Mouse (Mus musculus) gastrocnemius, postnatal 10 days (tissue): ENCODE measurements around the gene Vill. TPM values are rescaled to one million over a fixed set of nuclear protein-coding genes. Genes with fewer than 3 reads are reported as not detected.

ENCODE experiments used
- DNase-seq: peaks from one replicate; pipeline ENCODE4 v3.0.0; 2021; ENCODE audit warnings: mixed read lengths
- microRNA-seq, 2 experiments: library from miRNA; unstranded; fragments of <30 nt; microRNA quantifications; one replicate each; pipeline ENCODE4 v1.2.0; 2021
- total RNA-seq, 2 experiments: library from RNA; stranded (reverse); gene quantifications; 2 replicates each; pipeline ENCODE4 v1.2.3; 2021

Gene Vill
- total RNA-seq, 2 experiments from 2014 or later: 0.52 to 0.81 TPM

GRCm38 (mm10) chr9:119114911-119115310, 62.3 kb downstream of the Vill start:
- DNase-seq: no peak

GRCm38 (mm10) chr9:119119409-119120167, 67.0 kb downstream of the Vill start:
- DNase-seq: no peak

- DNase-seq: no peak
Measured at GRCm38 (mm10) chr9:119120168-119120560, 67.6 kb downstream of the Vill start.

Small RNAs within 50 kb of the gene (microRNA-seq; reads per million reads assigned to microRNA genes)
- 2.3 to 16.5 reads per million in 2 experiments for gene Mir26a-1

Other genes with a start within 250 kb of the Vill start
- 10 to 100 TPM; 14.5 to 14.6 TPM for gene Ctdspl, start 126.3 kb upstream of the Vill start, total RNA-seq
- gene Plcd1, start 40.7 kb downstream of the Vill start, total RNA-seq: 10 to 100 TPM; 12.5 to 17.1 TPM
- under 1 TPM; 0.16 to 0.43 TPM for gene Dlec1, start 49.7 kb downstream of the Vill start, total RNA-seq
- 1 to 10 TPM; 1.1 to 1.9 TPM for gene Acaa1b, start 104.3 kb downstream of the Vill start, total RNA-seq
- not detected for gene Gm47289, start 106.4 kb downstream of the Vill start, total RNA-seq
- gene Slc22a13, start 156.3 kb downstream of the Vill start, total RNA-seq: not detected